ENCODE assay signal across 9 mouse cellular contexts in the genomic region with DNA sequence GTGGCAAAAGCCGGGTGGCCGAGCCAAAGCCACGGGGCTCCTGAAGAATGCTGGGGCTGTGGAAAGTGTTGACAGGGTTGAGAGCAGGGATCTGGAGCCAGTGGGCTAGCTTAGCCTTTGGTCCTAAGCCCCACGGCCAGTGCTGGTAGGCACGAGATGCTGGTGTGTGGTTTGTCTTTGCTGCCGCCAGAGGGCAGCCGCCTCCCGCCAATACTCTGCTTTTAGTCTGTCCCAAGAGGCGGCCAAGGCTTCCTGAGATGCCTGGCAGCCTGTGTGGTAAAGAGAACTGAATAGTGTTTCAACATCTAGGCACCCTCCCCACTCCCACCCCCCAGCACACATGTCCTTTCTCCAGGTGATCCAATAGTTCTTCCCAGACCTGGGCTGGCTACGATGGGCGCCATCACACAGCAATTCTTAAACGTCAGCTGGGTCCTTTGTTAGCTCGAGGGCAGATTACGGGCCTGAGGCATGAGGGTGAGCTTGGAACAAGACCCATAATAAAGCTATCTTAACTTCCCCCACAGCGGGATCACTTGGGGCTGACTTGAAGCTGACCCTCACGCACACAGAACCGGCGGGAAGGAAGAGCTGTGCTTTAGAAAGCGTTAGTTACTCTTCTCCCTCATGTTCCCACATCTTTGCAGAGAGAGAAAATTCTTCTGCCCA. TPM values are rescaled to one million over a fixed set of nuclear protein-coding genes. Genes with fewer than 3 reads are reported as not detected.
A peak's percentile ranks its signal among the peaks of the same experiment; 100 is the strongest.
DNase-seq lines count a peak whose midpoint lies in the region; ATAC-seq lines count a peak whose summit lies in the region.
"Had no signal": no experiment of that assay in that cellular context is flagged by ENCODE, and none has a peak within 500 bp of the region (broad histone marks: within the 10 kb centered on the region; RNA-seq: fewer than 3 reads in every experiment).

No protein-coding gene starts in this region.

- H3K4me1 ChIP-seq in hindbrain, embryonic 16.5 days (ENCODE audit: control insufficient read depth, insufficient read depth, low read depth, low read length): peaks cover 21% of the 10 kb centered on the region
- peaks cover 23% of the 10 kb centered on the region for H3K4me1 ChIP-seq in midbrain, embryonic 11.5 days (ENCODE audit: control insufficient read depth, insufficient read depth, low read length)

- no peak overlapping the region for H3K27ac ChIP-seq in hindbrain, embryonic 16.5 days (ENCODE audit: low read depth, low read length)
- no peak overlapping the region for H3K27ac ChIP-seq in midbrain, embryonic 11.5 days (ENCODE audit: low read depth, low read length)

- H3K9me3 ChIP-seq in hindbrain, embryonic 16.5 days (ENCODE audit: control insufficient read depth, low read length): no peaks in the 10 kb centered on the region
- H3K9me3 ChIP-seq in midbrain, embryonic 11.5 days (ENCODE audit: control insufficient read depth, low read length): no peaks in the 10 kb centered on the region

- H3K4me2 ChIP-seq in hindbrain, embryonic 16.5 days (ENCODE audit: low read length): no peak overlapping the region; the same call in 1 of the 2 replicates
- H3K4me2 ChIP-seq in midbrain, embryonic 11.5 days: no peak overlapping the region

- H3K4me3 ChIP-seq in hindbrain, embryonic 16.5 days (ENCODE audit: low read length): no peak overlapping the region
- no peak overlapping the region for H3K4me3 ChIP-seq in midbrain, embryonic 11.5 days (ENCODE audit: low read depth, low read length)
- H3K4me3 ChIP-seq: myocyte had no signal

- H3K36me3 ChIP-seq in hindbrain, embryonic 16.5 days (ENCODE audit: control insufficient read depth, insufficient read depth, low read length): no peaks in the 10 kb centered on the region
- H3K36me3 ChIP-seq in midbrain, embryonic 11.5 days (ENCODE audit: control insufficient read depth, insufficient read depth, low read length): no peaks in the 10 kb centered on the region

- 28% methylated on average over 19 of the region's 19 CpGs for WGBS in hindbrain, embryonic 16.5 days
- WGBS in midbrain, embryonic 11.5 days: 22% methylated on average over 19 of the region's 19 CpGs

- H3K9ac ChIP-seq in hindbrain, embryonic 16.5 days (ENCODE audit: low read depth, low read length): peak overlapping the region; percentile 13; the same call in 1 of the 2 replicates
- no peak overlapping the region for H3K9ac ChIP-seq in midbrain, embryonic 11.5 days (ENCODE audit: low read length)

- ATAC-seq in hindbrain, embryonic 16.5 days: peak; percentile 89
- ATAC-seq in midbrain, embryonic 11.5 days (ENCODE audit: low FRiP score): peak; percentile 84

- peaks cover 14% of the 10 kb centered on the region for H3K27me3 ChIP-seq in hindbrain, embryonic 16.5 days (replicated peaks; ENCODE audit: control insufficient read depth, insufficient read depth, low read length)
- H3K27me3 ChIP-seq in midbrain, embryonic 11.5 days (ENCODE audit: control insufficient read depth, insufficient read depth, low read length): no peaks in the 10 kb centered on the region

- DNase-seq in T-cell, adult 2 months (ENCODE audit: low spot score): peak; percentile 56
- DNase-seq in cerebellum, postnatal 14 days: peak; percentile 88 to 89
- DNase-seq in frontal cortex, postnatal 25 days (ENCODE audit: low spot score in 2 of 2): peak; percentile 67 to 69
- peak; percentile 58 to 66 for DNase-seq in left cerebral cortex, adult 8-10 months (ENCODE audit: low spot score in 2 of 2)
- DNase-seq in midbrain, embryonic 11.5 days (ENCODE audit: low spot score, missing footprints): peak; percentile 96
- DNase-seq in right cerebral cortex, postnatal 4 days: peak; percentile 82
- DNase-seq in urinary bladder, postnatal 4 days (ENCODE audit: low spot score in 2 of 2): peak; percentile 60 to 75

RNA-seq across cellular contexts. Expression of a gene that starts 25.0 kb away (rescaled TPM):
- 11.6 and 16.4 TPM in 2 replicates for polyA plus RNA-seq in hindbrain, embryonic 16.5 days (2015; fragmentation: Nextera tagmentation; extraction: Ambion mirVana)
- total RNA-seq in left cerebral cortex, adult 8-10 months (2022): 10 to 100 TPM; 11.4 to 13.9 (median 11.7) TPM
- polyA plus RNA-seq in midbrain, embryonic 11.5 days (2014; fragmentation: Nextera tagmentation; extraction: Ambion mirVana): 7.3 and 9.7 TPM in 2 replicates

RNA-seq across cellular contexts. Expression of a gene that starts 32.4 kb away (rescaled TPM):
- polyA plus RNA-seq in hindbrain, embryonic 16.5 days (2015; fragmentation: Nextera tagmentation; extraction: Ambion mirVana): 1.7 and 2.4 TPM in 2 replicates
- total RNA-seq in left cerebral cortex, adult 8-10 months (2022): 1 to 10 TPM; 1.6 to 5.0 (median 2.9) TPM
- polyA plus RNA-seq in midbrain, embryonic 11.5 days (2014; fragmentation: Nextera tagmentation; extraction: Ambion mirVana): 0.12 TPM in 1 of 2 replicates, not detected in the other
